Mouse (Mus musculus) heart, postnatal 0 days (tissue): Measurements from ENCODE around the gene Tent5b.

ENCODE experiments used
- CTCF ChIP-seq: IDR thresholded peaks from 2 replicates; pipeline ENCODE4 v1.5.1; 2016; ENCODE audit warnings: antibody characterized with exemption, control low read depth, low read depth
- EP300 ChIP-seq: IDR thresholded peaks from 2 replicates; pipeline ENCODE4 v1.6.1; 2016; ENCODE audit warnings: antibody characterized with exemption, low read depth

DNA sequence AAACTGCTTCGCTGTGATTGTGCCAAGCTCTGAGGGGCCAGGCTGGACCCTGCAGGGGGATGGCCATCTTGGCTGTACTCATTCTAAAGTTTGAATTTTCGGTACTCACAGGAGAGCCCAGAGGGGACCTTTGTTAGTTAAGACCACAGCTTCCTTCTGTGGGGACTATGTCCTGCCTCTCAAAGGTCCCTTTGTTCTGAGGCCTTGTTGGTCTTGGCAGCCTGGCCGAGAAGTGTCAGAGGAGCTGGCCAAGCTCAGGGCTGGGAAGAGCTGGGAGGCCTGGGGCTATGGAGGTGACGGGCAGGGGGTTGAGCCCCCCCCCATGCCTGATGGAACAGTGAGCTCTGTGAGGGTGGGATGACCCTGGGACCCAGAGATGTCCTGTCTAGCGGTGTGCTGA lies 36.8 kb upstream of the Tent5b start:
- TF ChIP-seq CTCF (no peak), EP300 (no peak)
